Mouse (Mus musculus): ENCODE measurements around the gene Pak2. TPM values are rescaled to one million over a fixed set of nuclear protein-coding genes. Genes with fewer than 3 reads are reported as not detected.
"Not testable (repeated sequence)": the region's sequence is repeated elsewhere in the genome, so short reads cannot be mapped to it uniquely, and the experiment has no call there.

The Pak2 gene
- polyA plus RNA-seq, 1 experiment, result 10.9 TPM

DNA sequence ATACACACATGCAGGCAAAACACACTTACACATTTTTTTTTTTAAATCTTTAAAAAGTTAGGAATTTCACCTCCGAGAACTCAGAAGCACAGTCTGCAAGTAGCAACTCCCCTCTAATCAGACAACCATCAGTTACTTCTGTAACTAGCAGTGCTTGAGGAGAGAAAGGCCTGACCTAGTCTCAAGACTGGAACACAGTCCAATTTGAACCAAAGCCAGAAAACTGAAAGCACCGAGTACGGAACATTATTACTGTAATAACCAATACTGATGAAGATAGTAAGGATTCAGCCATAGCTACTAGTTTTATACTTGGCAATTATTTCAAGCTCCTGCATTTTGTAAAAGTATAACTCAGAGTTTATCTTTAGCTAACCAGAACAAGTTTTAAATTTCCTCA is 2.7 kb downstream of the Pak2 start:
- Histone ChIP-seq H3ac (ENCODE audit: control insufficient read depth, insufficient read length) (no peak overlapping the region), H3K4me2 (ENCODE audit: low read depth) (peak overlapping the region; percentile 81), H3K4me3 (no peak overlapping the region), H3K79me2 (ENCODE audit: control insufficient read depth, insufficient read depth) (peaks cover 70% of the 10 kb centered on the region), H3K36me3 (ENCODE audit: control insufficient read depth, insufficient read depth) (no peaks in the 10 kb centered on the region), H3K27me3 (ENCODE audit: control insufficient read depth, insufficient read depth, insufficient read length) (no peaks in the 10 kb centered on the region)
- TF ChIP-seq MYOG (IDR thresholded peaks at IDR 0.05; ENCODE audit: control insufficient read depth in 1 of 3, insufficient read depth in 1 of 3, insufficient read length in 2 of 3, low read depth in 2 of 3), result no peak
- no peak for TF ChIP-seq POLR2AphosphoS2 (IDR thresholded peaks at IDR 0.05; ENCODE audit: insufficient read length, low read depth)
- TF ChIP-seq POLR2A (IDR thresholded peaks at IDR 0.05; ENCODE audit: insufficient read length, low read depth), result no peak
- no peak for TF ChIP-seq E2F4 (IDR thresholded peaks at IDR 0.05; ENCODE audit: insufficient read depth)
- TF ChIP-seq TCF12 (IDR thresholded peaks at IDR 0.05; ENCODE audit: insufficient read depth, poor library complexity, severe bottlenecking), result no peak
- TF ChIP-seq MAX (IDR thresholded peaks at IDR 0.05; ENCODE audit: low read depth), result no peak
- TF ChIP-seq TCF3 (IDR thresholded peaks at IDR 0.05; ENCODE audit: insufficient read length, low read depth), result no peak
- no peak for TF ChIP-seq SRF (IDR thresholded peaks at IDR 0.05; ENCODE audit: control insufficient read depth, insufficient read length, low read depth)
- TF ChIP-seq USF1 (IDR thresholded peaks at IDR 0.05; ENCODE audit: low read depth), result no peak
- no peak for TF ChIP-seq REST (IDR thresholded peaks at IDR 0.05; ENCODE audit: insufficient read depth, insufficient read length)
- no peak for TF ChIP-seq MYOD1 (IDR thresholded peaks at IDR 0.05; ENCODE audit: control insufficient read depth in 1 of 3, insufficient read length in 2 of 3, low read depth in 2 of 3)
- TF ChIP-seq CEBPB (IDR thresholded peaks at IDR 0.05; ENCODE audit: insufficient read depth, poor library complexity, severe bottlenecking), result no peak

DNA sequence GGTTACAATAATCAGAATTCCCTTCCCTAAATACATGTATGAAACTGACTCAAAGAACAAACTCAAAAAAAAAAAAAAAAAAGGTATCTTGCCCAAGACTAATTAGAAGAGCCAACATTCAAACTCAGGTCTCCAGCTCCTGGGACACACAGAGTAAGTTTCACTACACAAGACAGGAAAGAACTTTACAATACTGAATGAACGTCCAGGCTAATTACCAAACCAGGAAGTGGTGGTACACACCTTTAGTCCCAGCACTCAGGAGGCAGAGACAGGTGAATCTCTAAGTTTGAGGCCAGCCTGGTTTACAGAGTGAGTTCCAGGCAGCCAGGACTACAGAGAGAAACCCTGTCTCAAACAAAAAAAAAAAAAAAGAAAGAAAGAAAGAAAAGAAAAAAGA is 3.4 kb downstream of the Pak2 start:
- Histone ChIP-seq H3K4me3 (no peak overlapping the region), H3ac (ENCODE audit: control insufficient read depth, insufficient read length) (no peak overlapping the region), H3K36me3 (ENCODE audit: control insufficient read depth, insufficient read depth) (no peaks in the 10 kb centered on the region), H3K79me2 (ENCODE audit: control insufficient read depth, insufficient read depth) (peaks cover 76% of the 10 kb centered on the region), H3K27me3 (ENCODE audit: control insufficient read depth, insufficient read depth, insufficient read length) (no peaks in the 10 kb centered on the region), H3K4me2 (ENCODE audit: low read depth) (no peak overlapping the region)
- TF ChIP-seq REST (IDR thresholded peaks at IDR 0.05; ENCODE audit: insufficient read depth, insufficient read length) (no peak), MYOD1 (IDR thresholded peaks at IDR 0.05; ENCODE audit: control insufficient read depth in 1 of 3, insufficient read length in 2 of 3, low read depth in 2 of 3) (no peak), E2F4 (IDR thresholded peaks at IDR 0.05; ENCODE audit: insufficient read depth) (no peak), MYOG (IDR thresholded peaks at IDR 0.05; ENCODE audit: control insufficient read depth in 1 of 3, insufficient read depth in 1 of 3, insufficient read length in 2 of 3, low read depth in 2 of 3) (no peak), TCF3 (IDR thresholded peaks at IDR 0.05; ENCODE audit: insufficient read length, low read depth) (no peak), USF1 (IDR thresholded peaks at IDR 0.05; ENCODE audit: low read depth) (no peak), MAX (IDR thresholded peaks at IDR 0.05; ENCODE audit: low read depth) (no peak), CEBPB (IDR thresholded peaks at IDR 0.05; ENCODE audit: insufficient read depth, poor library complexity, severe bottlenecking) (no peak), SRF (IDR thresholded peaks at IDR 0.05; ENCODE audit: control insufficient read depth, insufficient read length, low read depth) (no peak), TCF12 (IDR thresholded peaks at IDR 0.05; ENCODE audit: insufficient read depth, poor library complexity, severe bottlenecking) (no peak), POLR2AphosphoS2 (IDR thresholded peaks at IDR 0.05; ENCODE audit: insufficient read length, low read depth) (no peak), POLR2A (IDR thresholded peaks at IDR 0.05; ENCODE audit: insufficient read length, low read depth) (no peak)

DNA sequence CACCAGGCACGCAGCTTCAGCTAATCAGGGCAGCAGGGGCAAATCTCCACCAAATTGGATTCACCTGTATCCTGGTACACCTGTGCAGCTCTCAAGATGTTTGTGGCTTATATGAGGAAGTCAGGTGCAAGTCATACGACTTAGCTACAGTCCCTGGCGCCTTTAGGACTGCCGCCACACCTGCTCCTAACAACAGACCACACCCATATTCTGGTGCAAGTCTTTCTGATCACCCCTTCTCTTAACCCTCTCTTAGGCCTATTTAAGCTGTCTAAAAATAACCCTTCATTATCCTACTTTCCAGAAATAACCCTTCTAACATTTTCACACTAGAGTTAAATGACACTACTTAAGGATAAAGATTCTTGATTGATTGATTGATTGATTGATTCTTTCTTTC is 9.1 kb downstream of the Pak2 start:
- H3K27me3 ChIP-seq (ENCODE audit: control insufficient read depth, insufficient read depth, insufficient read length); H3K36me3 ChIP-seq (ENCODE audit: control insufficient read depth, insufficient read depth); H3ac ChIP-seq (ENCODE audit: control insufficient read depth, insufficient read length); H3K4me3 ChIP-seq; H3K4me2 ChIP-seq (ENCODE audit: low read depth): not testable (repeated sequence)
- H3K79me2 ChIP-seq (ENCODE audit: control insufficient read depth, insufficient read depth), result peaks cover 96% of the 10 kb centered on the region

DNA sequence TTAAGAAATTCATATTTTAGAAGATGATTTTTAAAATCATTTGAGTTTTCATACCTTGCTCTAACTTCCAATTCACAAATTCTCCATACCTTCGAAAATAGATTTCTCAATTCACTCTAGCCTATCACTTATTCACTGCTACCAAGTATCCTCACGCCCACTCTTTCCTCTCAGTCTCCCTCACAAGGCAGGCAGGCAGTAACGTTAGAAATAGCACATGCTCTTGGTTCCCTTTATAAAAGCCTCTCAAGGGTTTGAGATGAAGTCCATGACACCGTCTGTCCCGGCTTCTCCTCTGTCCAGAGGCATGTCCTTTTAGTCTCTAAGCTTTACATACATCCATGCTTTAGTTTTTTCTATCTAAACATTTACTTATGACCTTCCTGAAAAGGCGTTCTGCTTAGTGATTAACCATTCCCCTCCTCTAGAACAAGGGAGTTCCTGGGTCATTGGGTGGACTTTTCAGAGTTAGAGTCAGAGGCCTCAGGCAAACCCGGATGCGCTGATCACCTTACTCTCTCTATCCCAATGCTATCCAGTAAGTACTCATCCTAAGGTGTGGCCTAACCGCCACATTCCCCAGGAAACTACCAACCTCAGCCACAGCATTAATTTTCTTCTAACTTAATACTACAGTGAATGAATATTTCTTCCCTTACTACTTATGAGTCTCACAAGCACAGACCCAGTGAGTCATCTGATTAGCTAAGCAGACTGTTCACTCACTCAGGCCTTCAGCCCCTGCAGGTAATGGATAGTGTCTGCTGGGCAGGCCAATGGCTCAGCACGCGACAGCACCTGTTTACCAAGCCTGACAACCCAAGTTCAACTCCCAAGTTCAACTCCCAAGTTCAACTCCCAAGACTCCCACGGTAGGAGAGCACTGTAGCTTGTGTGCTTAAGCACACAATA is 10.5 kb downstream of the Pak2 start:
- Histone ChIP-seq H3K27me3 (ENCODE audit: control insufficient read depth, insufficient read depth, insufficient read length) (no peaks in the 10 kb centered on the region), H3K4me3 (no peak overlapping the region), H3ac (ENCODE audit: control insufficient read depth, insufficient read length) (no peak overlapping the region), H3K36me3 (ENCODE audit: control insufficient read depth, insufficient read depth) (no peaks in the 10 kb centered on the region), H3K4me2 (ENCODE audit: low read depth) (peak overlapping the region; percentile 46), H3K79me2 (ENCODE audit: control insufficient read depth, insufficient read depth) (peaks cover 96% of the 10 kb centered on the region)
- TF ChIP-seq MYOD1 (IDR thresholded peaks at IDR 0.05; ENCODE audit: control insufficient read depth in 1 of 3, insufficient read length in 2 of 3, low read depth in 2 of 3) (peak in 1 of 3 experiments; percentile 40), POLR2AphosphoS2 (IDR thresholded peaks at IDR 0.05; ENCODE audit: insufficient read length, low read depth) (no peak), TCF12 (IDR thresholded peaks at IDR 0.05; ENCODE audit: insufficient read depth, poor library complexity, severe bottlenecking) (no peak)

DNA sequence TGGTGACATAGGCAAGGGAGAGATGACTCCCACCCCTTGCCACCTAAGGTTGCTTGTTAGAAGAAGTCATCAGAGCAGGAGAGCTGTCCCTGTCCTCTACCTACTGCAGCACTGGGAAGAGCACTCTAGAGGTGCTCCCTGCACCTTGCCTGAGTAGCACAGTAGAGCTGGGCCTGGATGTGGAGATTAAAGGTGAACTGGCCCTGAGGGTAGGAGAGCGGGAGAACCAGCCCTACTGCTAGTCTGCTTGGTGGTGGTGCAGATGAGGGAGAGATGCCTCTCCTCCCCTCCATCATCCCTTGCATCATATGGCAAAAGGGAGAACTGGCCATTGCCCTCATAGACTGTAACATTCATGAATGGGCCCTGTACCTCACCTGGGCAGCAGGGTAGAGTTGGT is 12.2 kb downstream of the Pak2 start:
- TF ChIP-seq MYOG (IDR thresholded peaks at IDR 0.05; ENCODE audit: control insufficient read depth in 1 of 3, insufficient read depth in 1 of 3, insufficient read length in 2 of 3, low read depth in 2 of 3), result no peak
- TF ChIP-seq POLR2AphosphoS2 (IDR thresholded peaks at IDR 0.05; ENCODE audit: insufficient read length, low read depth), result no peak
- no peak for TF ChIP-seq TCF12 (IDR thresholded peaks at IDR 0.05; ENCODE audit: insufficient read depth, poor library complexity, severe bottlenecking)
- no peak for TF ChIP-seq E2F4 (IDR thresholded peaks at IDR 0.05; ENCODE audit: insufficient read depth)
- no peak for TF ChIP-seq MYOD1 (IDR thresholded peaks at IDR 0.05; ENCODE audit: control insufficient read depth in 1 of 3, insufficient read length in 2 of 3, low read depth in 2 of 3)
- no peak for TF ChIP-seq USF1 (IDR thresholded peaks at IDR 0.05; ENCODE audit: low read depth)
- no peak for TF ChIP-seq MAX (IDR thresholded peaks at IDR 0.05; ENCODE audit: low read depth)
- no peak for TF ChIP-seq POLR2A (IDR thresholded peaks at IDR 0.05; ENCODE audit: insufficient read length, low read depth)
- no peak for TF ChIP-seq REST (IDR thresholded peaks at IDR 0.05; ENCODE audit: insufficient read depth, insufficient read length)
- TF ChIP-seq SRF (IDR thresholded peaks at IDR 0.05; ENCODE audit: control insufficient read depth, insufficient read length, low read depth), result no peak
- no peak for TF ChIP-seq CEBPB (IDR thresholded peaks at IDR 0.05; ENCODE audit: insufficient read depth, poor library complexity, severe bottlenecking)
- TF ChIP-seq TCF3 (IDR thresholded peaks at IDR 0.05; ENCODE audit: insufficient read length, low read depth), result no peak
- H3K27me3 ChIP-seq (ENCODE audit: control insufficient read depth, insufficient read depth, insufficient read length), result no peaks in the 10 kb centered on the region
- H3K79me2 ChIP-seq (ENCODE audit: control insufficient read depth, insufficient read depth), result peaks cover 95% of the 10 kb centered on the region
- peaks cover 3% of the 10 kb centered on the region for H3K36me3 ChIP-seq (ENCODE audit: control insufficient read depth, insufficient read depth)
- no peak overlapping the region for H3K4me3 ChIP-seq
- no peak overlapping the region for H3ac ChIP-seq (ENCODE audit: control insufficient read depth, insufficient read length)
- no peak overlapping the region for H3K4me2 ChIP-seq (ENCODE audit: low read depth)

Measured in myocyte (in vitro differentiated cells).